Mouse (Mus musculus): Measurements from ENCODE around the gene Slc28a1. TPM values are rescaled to one million over a fixed set of nuclear protein-coding genes. Genes with fewer than 3 reads are reported as not detected.

The Slc28a1 gene
- not detected for polyA plus RNA-seq (2017; shearing (Covaris generic))

DNA sequence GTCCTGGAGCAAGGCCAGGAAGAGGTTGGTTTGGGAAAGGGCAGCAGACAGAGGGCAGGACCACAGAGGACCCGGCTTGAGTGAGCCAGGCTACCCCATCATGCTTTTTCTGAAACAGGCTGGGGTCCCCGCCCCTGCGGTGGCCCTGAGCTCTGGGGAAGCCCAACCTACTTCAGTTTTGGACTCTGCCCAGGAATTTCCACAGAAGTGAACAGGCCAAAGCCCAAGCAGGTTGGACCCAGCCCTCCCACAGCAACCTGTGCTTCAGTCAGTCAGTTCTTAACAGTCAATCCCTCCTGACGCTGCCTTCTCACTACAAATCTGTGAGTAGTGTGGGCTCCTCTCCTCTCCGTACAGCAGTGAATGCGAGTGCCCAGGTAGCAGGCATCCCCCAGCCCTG is at the start of gene Slc28a1:
Gene Slc28a1 (plus strand): TSS at position 245 of the 400 bp plus-strand sequence.

DNA sequence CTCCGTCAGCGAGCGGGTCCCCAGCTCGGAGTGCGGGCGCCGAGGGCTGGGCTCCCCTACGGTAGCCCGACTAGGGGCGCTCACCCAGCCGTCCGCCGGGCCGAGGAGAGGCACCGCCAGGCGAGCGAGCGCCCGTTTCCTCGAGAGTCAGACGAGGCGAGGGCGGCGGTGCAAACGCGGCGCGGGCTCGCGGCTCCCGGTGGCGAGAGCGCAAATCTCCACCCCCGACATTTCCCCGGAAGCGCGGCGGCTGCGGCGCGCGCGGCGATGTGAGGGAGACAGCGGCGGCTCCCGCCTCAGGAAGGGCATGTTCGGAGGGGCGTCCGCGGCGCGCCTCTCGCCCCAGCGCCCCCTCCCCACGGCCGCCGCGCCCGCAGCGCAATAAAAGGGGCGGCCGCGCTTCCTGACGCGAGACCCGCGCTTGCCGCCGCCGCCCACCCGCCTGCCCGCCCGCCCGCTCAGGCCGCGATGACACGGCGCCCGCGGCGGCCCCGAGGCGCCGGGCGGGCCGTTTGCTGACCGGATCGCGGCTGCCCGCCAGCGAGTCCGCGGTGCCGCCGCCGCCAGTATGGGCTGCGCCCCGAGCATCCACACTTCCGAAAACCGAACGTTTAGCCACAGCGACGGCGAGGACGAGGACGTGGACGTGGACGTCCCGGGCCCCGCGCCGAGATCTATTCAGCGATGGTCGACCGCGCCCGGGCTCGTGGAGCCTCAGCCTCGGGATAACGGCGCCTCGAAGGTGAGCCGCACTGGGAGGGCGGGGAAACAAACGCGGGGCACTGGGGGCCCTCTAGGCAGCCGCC is 99.0 kb downstream of the Slc28a1 start, which contains the start of gene Pde8a:
Gene Pde8a (plus strand): TSS at position 250 of the 806 bp plus-strand sequence.

Other genes with a start within 250 kb of the Slc28a1 start
- 36.9 TPM for gene Wdr73, start 213.5 kb upstream of the Slc28a1 start, polyA plus RNA-seq (2017; shearing (Covaris generic))
- gene Nmb, start 209.7 kb upstream of the Slc28a1 start, polyA plus RNA-seq (2017; shearing (Covaris generic)): 63.4 TPM
- gene Sec11a, start 167.0 kb upstream of the Slc28a1 start, polyA plus RNA-seq (2017; shearing (Covaris generic)): 384 TPM
- 12.7 TPM for gene Zfp592, start 121.1 kb upstream of the Slc28a1 start, polyA plus RNA-seq (2017; shearing (Covaris generic))
- 0.21 TPM for gene Alpk3, start 57.2 kb upstream of the Slc28a1 start, polyA plus RNA-seq (2017; shearing (Covaris generic))
- 0.84 TPM for gene Pde8a, start 98.8 kb downstream of the Slc28a1 start, polyA plus RNA-seq (2017; shearing (Covaris generic))
- gene Rps17, start 230.5 kb downstream of the Slc28a1 start, polyA plus RNA-seq (2017; shearing (Covaris generic)): 978 TPM